Mouse (Mus musculus) inflammation-experienced regulatory T-cells, adult 6 months (primary cell): ENCODE measurements at regions not wholly inside any gene's neighbourhood (a gene's known extent, or its start where the extent isn't known, plus 50 kb on each side); places are given as distances from the start of the nearest gene placed in this dataset.
"Not testable (repeated sequence)": the region's sequence is repeated elsewhere in the genome, so short reads cannot be mapped to it uniquely, and the experiment has no call there.

Source experiments
- ATAC-seq: one replicate; pipeline ENCODE4 v1.8.0; 2017

- no peak for ATAC-seq
These were observed 155.0 kb upstream of the Sulf2 start for GRCm38 (mm10) chr2:166310438-166310837.

- ATAC-seq: no peak
These were observed 154.4 kb upstream of the Sulf2 start for GRCm38 (mm10) chr2:166309882-166310281.

GRCm38 (mm10) chr2:166307551-166307950 is 152.1 kb upstream of the Sulf2 start:
- no peak for ATAC-seq

GRCm38 (mm10) chr2:166305044-166306002 is 149.9 kb upstream of the Sulf2 start:
- ATAC-seq: no peak

DNA sequence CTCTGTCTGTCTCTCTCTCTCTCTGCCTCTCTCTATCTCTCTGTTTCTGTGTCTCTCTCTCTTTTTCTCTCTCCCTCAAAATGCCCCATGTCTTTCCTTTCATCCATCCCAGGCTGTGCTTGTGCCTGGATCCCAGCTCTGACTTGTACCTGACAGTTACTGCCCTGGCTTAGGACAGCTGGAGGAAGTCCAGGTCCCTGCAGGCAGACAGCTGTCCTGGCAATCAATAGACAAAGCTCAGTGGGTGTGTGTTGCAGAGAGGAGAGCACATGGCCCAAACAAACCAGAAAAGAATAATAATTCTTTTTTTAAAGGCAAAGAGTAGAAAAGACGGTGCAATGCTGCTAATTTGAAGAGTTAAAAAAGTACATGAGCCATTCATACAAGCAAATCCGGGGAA is 148.4 kb upstream of the Sulf2 start:
- no peak for ATAC-seq

- ATAC-seq: no peak
These were observed 145.7 kb upstream of the Sulf2 start for GRCm38 (mm10) chr2:166301161-166301560.

DNA sequence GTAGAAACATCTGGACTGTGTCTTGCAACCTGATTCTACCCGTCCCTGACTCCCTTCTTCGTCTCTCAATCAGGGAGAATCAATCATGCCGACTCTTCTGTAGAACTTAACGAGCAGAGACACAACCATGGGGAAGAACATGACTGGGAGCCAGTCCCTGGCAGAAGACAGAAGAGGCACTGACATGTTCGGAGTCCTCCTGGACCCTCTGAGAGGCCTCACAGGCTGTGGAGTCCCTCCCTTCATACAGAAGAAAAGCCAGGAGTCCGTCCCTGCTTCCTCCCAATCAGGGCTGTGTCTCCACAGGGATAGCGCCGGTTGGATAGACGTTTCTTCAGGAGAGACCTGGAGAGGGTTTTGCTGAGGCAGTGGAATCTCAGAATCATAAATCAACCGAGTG is 139.2 kb upstream of the Sulf2 start:
- ATAC-seq: no peak

DNA sequence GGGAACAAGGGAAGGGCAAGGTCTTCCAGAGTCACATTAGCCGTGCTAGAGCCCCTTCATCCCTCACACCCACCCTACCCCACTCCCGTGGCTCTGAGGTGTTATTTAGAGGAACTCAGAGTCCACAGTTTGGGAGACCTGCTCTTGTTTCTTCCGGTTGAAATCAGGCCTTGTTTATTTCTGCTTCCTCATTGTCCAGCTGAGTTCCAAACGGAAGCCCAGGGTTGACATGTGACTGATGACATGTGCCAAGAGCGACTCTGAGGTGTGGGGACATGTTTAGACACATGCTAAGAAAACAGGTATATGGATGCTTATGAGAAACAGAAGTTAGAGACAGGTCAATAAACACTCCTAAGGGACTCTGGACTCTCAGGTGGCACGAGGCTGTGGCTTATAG is 137.5 kb upstream of the Sulf2 start:
- ATAC-seq: no peak

DNA sequence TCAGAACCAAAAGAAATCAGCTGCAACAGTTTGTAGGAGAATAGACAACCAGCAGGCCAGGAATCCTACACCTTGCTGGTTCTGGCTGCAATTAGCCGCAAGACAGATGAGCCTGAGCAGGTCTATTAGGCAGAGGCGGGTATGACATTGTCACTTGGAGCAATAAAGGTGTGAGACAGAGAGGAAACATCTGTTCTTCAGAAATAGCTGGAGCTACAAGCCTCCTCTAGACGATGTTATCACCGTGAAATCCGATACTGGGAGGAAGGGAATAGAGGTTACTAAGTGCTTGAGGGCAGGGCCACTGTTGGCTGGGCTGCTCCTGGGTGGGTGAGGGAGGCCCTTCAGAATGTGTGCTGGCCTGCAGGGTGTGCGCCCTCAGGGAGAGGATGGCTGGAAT is 135.8 kb upstream of the Sulf2 start:
- ATAC-seq: no peak

GRCm38 (mm10) chr2:166290826-166291225 is 135.4 kb upstream of the Sulf2 start:
- ATAC-seq: no peak

- no peak for ATAC-seq
These were observed 133.7 kb upstream of the Sulf2 start for GRCm38 (mm10) chr2:166289198-166289597.

DNA sequence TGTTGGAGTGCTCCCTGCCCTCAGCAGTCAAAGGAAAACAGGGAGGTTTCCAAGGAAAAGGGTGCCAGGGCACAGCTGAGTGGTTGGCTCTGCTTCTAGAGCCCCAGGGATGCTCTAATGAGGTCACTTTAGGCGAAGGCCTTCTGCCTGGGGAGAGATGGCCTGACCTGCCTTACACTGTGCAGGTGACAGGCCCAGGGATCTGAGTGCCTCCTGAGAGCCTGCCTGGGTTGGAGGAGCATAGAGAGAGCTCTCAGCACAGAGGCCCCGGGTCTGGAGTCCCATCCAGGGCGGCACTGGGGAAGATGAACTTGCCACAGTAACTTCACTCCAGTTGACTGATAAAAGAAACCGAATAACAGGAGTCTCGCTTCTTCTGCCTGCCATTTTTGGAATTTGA is 125.7 kb upstream of the Sulf2 start:
- ATAC-seq: not testable (repeated sequence)

GRCm38 (mm10) chr2:166280651-166281127 is 125.2 kb upstream of the Sulf2 start:
- ATAC-seq: no peak

DNA sequence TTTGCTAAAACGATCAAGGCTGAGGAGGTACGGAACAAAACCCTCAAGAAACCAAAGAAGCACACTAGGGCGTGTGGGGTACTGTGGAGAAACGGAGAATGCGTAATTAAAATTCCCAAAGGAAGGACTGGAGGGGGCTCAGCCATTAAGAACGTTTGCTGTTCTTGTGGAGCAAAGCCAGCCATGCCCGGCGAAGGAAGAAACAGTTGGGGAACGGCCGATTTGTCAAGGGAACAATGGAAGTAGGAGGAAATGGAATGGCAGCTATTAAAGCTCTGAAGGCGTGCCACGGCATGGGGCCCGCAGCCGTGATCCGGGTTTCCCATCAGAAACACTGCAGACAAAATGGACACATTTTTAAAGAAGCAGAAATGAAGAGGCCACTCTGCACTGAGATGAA is 124.2 kb upstream of the Sulf2 start:
- ATAC-seq: no peak

GRCm38 (mm10) chr2:166275398-166275797 is 119.9 kb upstream of the Sulf2 start:
- ATAC-seq: no peak

DNA sequence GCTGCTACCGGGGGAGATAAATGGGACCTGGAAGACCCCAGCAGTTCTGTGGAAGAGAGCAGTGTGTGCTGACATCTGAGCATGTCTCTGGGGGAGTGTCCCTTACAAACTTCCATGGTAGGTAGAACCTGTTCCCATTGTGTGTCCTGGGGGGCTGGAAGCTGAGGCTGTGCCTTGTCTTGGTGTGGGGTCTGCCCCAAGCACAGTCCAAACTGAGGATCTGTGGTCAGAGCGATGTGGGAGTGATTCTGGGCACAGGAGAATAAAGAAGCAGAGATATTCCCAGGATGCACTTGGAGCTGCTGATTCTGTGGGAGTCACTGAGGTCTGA is 118.5 kb upstream of the Sulf2 start:
- no peak for ATAC-seq

GRCm38 (mm10) chr2:166273312-166274015 is 118.0 kb upstream of the Sulf2 start:
- no peak for ATAC-seq

DNA sequence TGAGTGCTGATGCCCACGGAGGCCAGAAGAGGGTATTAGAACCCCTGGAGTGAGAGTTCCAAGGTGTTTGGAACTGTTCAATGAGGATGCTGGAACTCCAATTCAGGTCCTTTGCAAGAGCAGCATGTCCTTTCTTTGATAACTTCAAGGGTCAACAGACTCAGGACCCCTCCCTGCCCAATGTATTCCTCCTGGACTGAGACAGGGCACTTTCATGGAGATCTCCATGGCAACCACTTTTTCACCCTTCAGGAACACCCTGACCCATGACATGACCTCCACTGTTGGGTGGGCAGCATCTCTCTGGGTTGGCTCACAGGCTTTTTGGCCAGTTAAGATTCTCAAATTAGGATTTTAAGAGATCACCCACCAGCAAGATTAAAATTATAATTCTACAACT is 117.4 kb upstream of the Sulf2 start:
- ATAC-seq: no peak

DNA sequence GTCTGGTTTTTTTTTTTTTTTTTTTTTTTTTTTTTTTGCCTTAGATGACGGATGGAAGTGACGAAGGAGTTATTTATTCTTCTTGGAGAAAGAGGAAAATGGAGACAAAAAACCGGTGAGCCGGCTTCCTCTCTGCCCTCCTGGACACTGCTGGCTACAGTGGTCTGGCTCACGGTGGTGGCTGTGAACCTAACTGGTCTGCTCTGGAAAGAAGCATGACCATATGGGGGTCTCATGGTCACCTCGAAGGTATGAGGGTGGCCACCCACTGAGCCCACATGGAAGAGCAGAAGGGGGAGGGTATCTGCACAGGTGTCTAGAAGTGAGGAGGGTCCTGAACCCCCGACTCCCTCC is 116.7 kb upstream of the Sulf2 start:
- no peak for ATAC-seq

DNA sequence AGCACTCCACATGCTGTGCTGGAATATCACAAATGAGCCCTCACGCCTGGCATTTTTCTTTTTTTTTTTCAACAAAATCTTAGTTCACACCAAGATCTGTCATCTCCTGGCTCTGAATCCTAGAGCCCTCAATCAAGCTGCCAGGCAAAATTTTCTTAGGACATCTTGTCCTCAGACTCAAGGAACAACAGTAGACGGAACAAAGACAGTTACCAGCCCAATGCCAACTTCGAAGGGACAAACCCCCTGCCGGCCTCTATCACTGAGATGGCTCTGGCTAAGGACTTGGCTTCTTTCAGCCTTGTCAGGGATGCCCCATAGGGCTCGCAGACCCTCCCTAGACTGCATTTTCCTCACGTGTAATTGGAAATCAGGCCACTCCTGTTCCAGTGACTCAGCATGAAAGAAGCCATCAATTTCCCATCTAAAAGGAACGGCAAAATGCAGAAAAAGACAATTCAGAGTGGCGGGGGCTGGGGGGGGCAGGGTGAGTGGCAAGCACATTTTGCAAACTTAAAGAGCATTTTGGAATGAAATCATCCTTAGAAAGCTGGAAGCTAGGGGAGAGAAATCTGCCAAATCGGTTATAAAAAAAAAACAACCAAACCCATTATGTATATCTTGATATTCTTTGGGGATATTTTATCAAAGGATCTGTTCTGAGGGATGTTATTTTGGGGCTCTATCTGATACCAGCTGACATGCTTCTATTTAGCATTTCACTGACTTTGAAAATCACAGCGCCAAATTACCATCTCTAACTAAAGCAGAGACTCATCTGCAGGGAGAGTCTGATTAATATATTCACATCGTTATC is 116.1 kb upstream of the Sulf2 start:
- no peak for ATAC-seq

- ATAC-seq: no peak
These were observed 114.5 kb upstream of the Sulf2 start for GRCm38 (mm10) chr2:166270007-166270406.

GRCm38 (mm10) chr2:166266915-166267314 is 111.5 kb upstream of the Sulf2 start:
- ATAC-seq: no peak

GRCm38 (mm10) chr2:166266507-166266906 is 111.0 kb upstream of the Sulf2 start:
- ATAC-seq: no peak
